Mouse (Mus musculus) heart, postnatal 0 days (tissue): ENCODE results near the gene Ptbp3. TPM values are rescaled to one million over a fixed set of nuclear protein-coding genes. Genes with fewer than 3 reads are reported as not detected.

ENCODE experiments used
- ATAC-seq: fragments of 200-750 bp; cut with Nextera tagmentation; 2 replicates; pipeline ENCODE4 v1.8.0; 2017; ENCODE audit warnings: low read depth, moderate number of reproducible peaks, moderate library complexity; ENCODE audit not compliant: insufficient read depth
- DNase-seq: peaks from one replicate; pipeline ENCODE4 v3.0.0-alpha.2; 2016; ENCODE audit warnings: low spot score
- H3K27ac ChIP-seq: fragments of 300-500 bp; sonication (generic); 2 replicates; pipeline ENCODE4 v1.5.1; 2014; ENCODE audit warnings: low read depth, mild to moderate bottlenecking
- H3K27me3 ChIP-seq: fragments of 300-500 bp; sonication (generic); 2 replicates; pipeline ENCODE4 v1.6.1; 2014; ENCODE audit warnings: low read length, mixed read lengths; ENCODE audit not compliant: control insufficient read depth, insufficient read depth
- H3K36me3 ChIP-seq: fragments of 300-500 bp; sonication (generic); replicated peaks from 2 replicates; pipeline ENCODE4 v1.6.1; 2014; ENCODE audit warnings: low read length, mixed read lengths; ENCODE audit not compliant: control insufficient read depth, insufficient read depth
- H3K4me1 ChIP-seq: fragments of 300-500 bp; sonication (generic); 2 replicates; pipeline ENCODE4 v1.6.1; 2014; ENCODE audit warnings: antibody characterized with exemption; ENCODE audit not compliant: control insufficient read depth, insufficient read depth
- H3K4me2 ChIP-seq: fragments of 300-500 bp; sonication (generic); 2 replicates; pipeline ENCODE4 v1.6.1; 2014; ENCODE audit warnings: low read depth, mild to moderate bottlenecking, low read length, moderate library complexity
- H3K4me3 ChIP-seq: fragments of 300-500 bp; sonication (generic); 2 replicates; pipeline ENCODE4 v1.5.1; 2014; ENCODE audit warnings: low read depth, low read length
- H3K9ac ChIP-seq: fragments of 300-500 bp; sonication (generic); replicated peaks from 2 replicates; pipeline ENCODE4 v1.6.1; 2014; ENCODE audit warnings: low read depth, low read length, mixed read lengths
- H3K9me3 ChIP-seq: fragments of 300-500 bp; sonication (generic); replicated peaks from 2 replicates; pipeline ENCODE4 v1.6.1; 2016; ENCODE audit warnings: low read length; ENCODE audit not compliant: control insufficient read depth
- CTCF ChIP-seq: IDR thresholded peaks from 2 replicates; pipeline ENCODE4 v1.5.1; 2016; ENCODE audit warnings: antibody characterized with exemption, control low read depth, low read depth
- EP300 ChIP-seq: IDR thresholded peaks from 2 replicates; pipeline ENCODE4 v1.6.1; 2016; ENCODE audit warnings: antibody characterized with exemption, low read depth
- WGBS: fragments of 180-500 bp; shearing (Covaris S2); extraction: QIAGEN DNeasy Blood & Tissue Kit; methylation state at CpG from one replicate; pipeline ENCODE4 v1.1.7; 2014; 5-methylcytosine and 5-hydroxymethylcytosine counted together
- polyA plus RNA-seq: library from polyadenylated mRNA; unstranded; fragments of >200 nt; fragmentation: Nextera tagmentation; extraction: Ambion mirVana; gene quantifications from 2 replicates; pipeline ENCODE4 v1.2.1, GENCODE M21; 2015
- total RNA-seq: library from RNA; depleted of rRNA; stranded (reverse); fragments of >200 nt; gene quantifications from 2 replicates; pipeline ENCODE4 v1.2.3, GENCODE M21; 2014; ENCODE audit warnings: low replicate concordance; rRNA removed

The Ptbp3 gene
- total and polyA plus RNA-seq, 2 experiments from 2014 or later, result 15.3 to 61.4 TPM

GRCm38 (mm10) chr4:59426429-59426828, 122.7 kb downstream of the Ptbp3 start:
- H3K36me3 ChIP-seq, result no peaks in the 10 kb centered on the region
- no peak overlapping the region for H3K27ac ChIP-seq
- no peak overlapping the region for H3K4me3 ChIP-seq
- ATAC-seq, result no peak
- no peaks in the 10 kb centered on the region for H3K4me1 ChIP-seq
- WGBS, result 90% methylated on average over 5 of the region's 5 CpGs
- no peak for DNase-seq
- H3K4me2 ChIP-seq, result no peak overlapping the region
- H3K9ac ChIP-seq, result no peak overlapping the region
- no peak for TF ChIP-seq CTCF
- no peak for TF ChIP-seq EP300
- no peaks in the 10 kb centered on the region for H3K27me3 ChIP-seq
- no peaks in the 10 kb centered on the region for H3K9me3 ChIP-seq

GRCm38 (mm10) chr4:59422808-59423207, 126.4 kb downstream of the Ptbp3 start:
- Histone ChIP-seq H3K36me3 (no peaks in the 10 kb centered on the region), H3K9ac (no peak overlapping the region), H3K4me3 (no peak overlapping the region), H3K4me2 (no peak overlapping the region), H3K9me3 (no peaks in the 10 kb centered on the region), H3K27ac (no peak overlapping the region), H3K4me1 (no peaks in the 10 kb centered on the region), H3K27me3 (no peaks in the 10 kb centered on the region)
- TF ChIP-seq EP300 (no peak), CTCF (no peak)
- DNase-seq, result no peak
- ATAC-seq, result no peak

GRCm38 (mm10) chr4:59422025-59422783, 127.0 kb downstream of the Ptbp3 start:
- Histone ChIP-seq H3K4me3 (no peak overlapping the region), H3K36me3 (no peaks in the 10 kb centered on the region), H3K9me3 (no peaks in the 10 kb centered on the region), H3K4me1 (no peaks in the 10 kb centered on the region), H3K9ac (no peak overlapping the region), H3K27ac (no peak overlapping the region), H3K27me3 (no peaks in the 10 kb centered on the region), H3K4me2 (no peak overlapping the region)
- ATAC-seq (no peak), DNase-seq (no peak)
- 74% methylated on average over 5 of the region's 5 CpGs for WGBS
- TF ChIP-seq EP300 (no peak), CTCF (no peak)

Other genes starting within 250 kb of the Ptbp3 start
- 2.9 and 6.2 TPM in 2 replicates for gene Susd1, start 110.7 kb downstream of the Ptbp3 start, total RNA-seq
- 1.9 and 2.1 TPM in 2 replicates for gene Susd1, start 110.7 kb downstream of the Ptbp3 start, polyA plus RNA-seq
- gene Hsdl2, start 32.2 kb upstream of the Ptbp3 start, total RNA-seq, result 68.4 and 117 TPM in 2 replicates
- gene Hsdl2, start 32.2 kb upstream of the Ptbp3 start, polyA plus RNA-seq, result 262 and 267 TPM in 2 replicates
- gene E130308A19Rik, start 76.8 kb upstream of the Ptbp3 start, total RNA-seq, result 14.7 and 16.3 TPM in 2 replicates
- gene E130308A19Rik, start 76.8 kb upstream of the Ptbp3 start, polyA plus RNA-seq, result 11.3 TPM in 2 replicates